Mouse (Mus musculus) left cerebral cortex, postnatal 25 days (tissue): Measurements from ENCODE around the gene Mgrn1. TPM values are rescaled to one million over a fixed set of nuclear protein-coding genes. Genes with fewer than 3 reads are reported as not detected.

Experiments used
- DNase-seq, 2 experiments: peaks; one replicate each; pipeline ENCODE4 v3.0.0; 2022; ENCODE audit warnings: low spot score in 2 of 2, mixed read lengths in 1 of 2
- intact Hi-C: fragments of 180-260 bp; cut with DNase I; formaldehyde crosslinking; loops from one replicate; pipeline ENCODE4 v1.15.1; 2025
- total RNA-seq, 2 experiments: library from RNA; stranded (reverse); gene quantifications; 2 replicates each; pipeline ENCODE4 v1.2.3; 2021

Gene Mgrn1
- total RNA-seq, 2 experiments from 2014 or later = 200 to 206 TPM

GRCm38 (mm10) chr16:4877701-4878100, 8.3 kb upstream of the Mgrn1 start:
- DNase-seq = no peak
- intact Hi-C loops = loop anchor here (5.0 kb wide), 1 partner anchor 35 kb away; no protein-coding TSS in a partner anchor

- peak in 1 of 2 experiments; percentile 24 for DNase-seq
- intact Hi-C loops = loop anchor here (5.0 kb wide), 1 partner anchor 34 kb away; no protein-coding TSS in a partner anchor
Observed at GRCm38 (mm10) chr16:4878192-4878885, 7.7 kb upstream of the Mgrn1 start.

GRCm38 (mm10) chr16:4879101-4879707, 6.8 kb upstream of the Mgrn1 start:
- DNase-seq = peak; percentile 69 to 70
- intact Hi-C loops = loop anchor here (5.0 kb wide), 1 partner anchor 33 kb away; no protein-coding TSS in a partner anchor

GRCm38 (mm10) chr16:4879708-4880124, 6.3 kb upstream of the Mgrn1 start:
- intact Hi-C loops = loop anchor here (5.0 kb wide), 1 partner anchor 33 kb away; no protein-coding TSS in a partner anchor

GRCm38 (mm10) chr16:4880136-4880825, 5.8 kb upstream of the Mgrn1 start, which contains the start of gene Ubald1:
TSS of gene Ubald1 (minus strand) at chr16:4880315.
- intact Hi-C loops = no loop called here
- peak; percentile 98 to 100 for DNase-seq

More at GRCm38 (mm10) chr16:4879708-4880124, 6.3 kb upstream of the Mgrn1 start:
- peak; percentile 92 to 93 for DNase-seq

GRCm38 (mm10) chr16:4881400-4882351, 4.4 kb upstream of the Mgrn1 start:
- intact Hi-C loops = no loop called here

GRCm38 (mm10) chr16:4884930-4885329, 1.1 kb upstream of the Mgrn1 start:
- intact Hi-C loops = no loop called here
- DNase-seq = no peak

More at GRCm38 (mm10) chr16:4881400-4882351, 4.4 kb upstream of the Mgrn1 start:
- peak in 1 of 2 experiments; percentile 54 for DNase-seq

- no peak for DNase-seq
- intact Hi-C loops = loop anchor here (2.0 kb wide), 2 partner anchors 26 to 78 kb away; partner anchors contain the start of gene Anks3
Observed at GRCm38 (mm10) chr16:4886690-4887020, 606 bp downstream of the Mgrn1 start.

- intact Hi-C loops = no loop called here
- DNase-seq = no peak
Observed at GRCm38 (mm10) chr16:4890201-4890709, 4.2 kb downstream of the Mgrn1 start.

- DNase-seq = no peak
- intact Hi-C loops = no loop called here
Observed at GRCm38 (mm10) chr16:4892171-4892570, 6.1 kb downstream of the Mgrn1 start.

- no peak for DNase-seq
- intact Hi-C loops = no loop called here
Observed at GRCm38 (mm10) chr16:4894201-4894908, 8.3 kb downstream of the Mgrn1 start.

GRCm38 (mm10) chr16:4896249-4897027, 10.4 kb downstream of the Mgrn1 start:
- intact Hi-C loops = no loop called here

GRCm38 (mm10) chr16:4897146-4897730, 11.2 kb downstream of the Mgrn1 start:
- DNase-seq = no peak
- intact Hi-C loops = no loop called here

More at GRCm38 (mm10) chr16:4896249-4897027, 10.4 kb downstream of the Mgrn1 start:
- DNase-seq = peak in 1 of 2 experiments; percentile 21

GRCm38 (mm10) chr16:4898881-4899280, 12.8 kb downstream of the Mgrn1 start:
- DNase-seq = no peak
- intact Hi-C loops = no loop called here

- intact Hi-C loops = no loop called here
- no peak for DNase-seq
Observed at GRCm38 (mm10) chr16:4899711-4900110, 13.7 kb downstream of the Mgrn1 start.

GRCm38 (mm10) chr16:4901167-4901566, 15.1 kb downstream of the Mgrn1 start:
- no peak for DNase-seq
- intact Hi-C loops = no loop called here

GRCm38 (mm10) chr16:4902390-4902789, 16.3 kb downstream of the Mgrn1 start:
- no peak for DNase-seq
- intact Hi-C loops = no loop called here
